Mouse (Mus musculus) heart, adult 2 months (tissue): Measurements from ENCODE around the gene Khk.

ENCODE experiments used
- CTCF ChIP-seq: fragments of 200-600 bp; IDR thresholded peaks from 2 replicates; pipeline ENCODE4 v1.8.1; 2022; ENCODE audit warnings: antibody characterized with exemption, mild to moderate bottlenecking, moderate library complexity
- EP300 ChIP-seq: fragments of 200-500 bp; IDR thresholded peaks from 2 replicates; pipeline ENCODE4 v1.6.1; 2011; ENCODE audit warnings: low read depth, low read length, control low read depth; ENCODE audit not compliant: insufficient read depth
- POLR2A ChIP-seq: fragments of 200-500 bp; IDR thresholded peaks from 2 replicates; pipeline ENCODE4 v1.6.1; 2011; ENCODE audit warnings: mild to moderate bottlenecking, low read depth, low read length, control low read depth; ENCODE audit not compliant: insufficient read depth

DNA sequence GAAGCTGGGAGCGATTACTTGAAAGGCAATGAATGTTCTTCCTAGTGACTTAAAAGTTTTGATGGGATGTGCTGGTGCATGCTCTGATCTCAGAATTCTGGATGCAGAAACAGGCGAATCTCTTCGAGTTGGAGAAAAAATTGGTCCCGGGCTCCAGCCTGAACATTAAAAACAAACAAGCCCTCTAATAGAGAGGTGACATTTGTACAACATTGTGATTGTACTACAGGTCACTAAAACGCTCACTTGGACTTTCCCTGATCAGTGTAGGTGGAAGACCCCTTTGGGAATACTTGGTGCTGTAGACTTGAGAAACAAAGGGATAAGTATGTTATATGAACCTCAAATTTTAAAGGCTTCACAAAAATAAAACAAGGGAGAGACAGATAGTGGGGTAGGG, 34.5 kb upstream of the Khk start:
- TF ChIP-seq EP300 (no peak), POLR2A (no peak), CTCF (no peak)
